In the genomic region with DNA sequence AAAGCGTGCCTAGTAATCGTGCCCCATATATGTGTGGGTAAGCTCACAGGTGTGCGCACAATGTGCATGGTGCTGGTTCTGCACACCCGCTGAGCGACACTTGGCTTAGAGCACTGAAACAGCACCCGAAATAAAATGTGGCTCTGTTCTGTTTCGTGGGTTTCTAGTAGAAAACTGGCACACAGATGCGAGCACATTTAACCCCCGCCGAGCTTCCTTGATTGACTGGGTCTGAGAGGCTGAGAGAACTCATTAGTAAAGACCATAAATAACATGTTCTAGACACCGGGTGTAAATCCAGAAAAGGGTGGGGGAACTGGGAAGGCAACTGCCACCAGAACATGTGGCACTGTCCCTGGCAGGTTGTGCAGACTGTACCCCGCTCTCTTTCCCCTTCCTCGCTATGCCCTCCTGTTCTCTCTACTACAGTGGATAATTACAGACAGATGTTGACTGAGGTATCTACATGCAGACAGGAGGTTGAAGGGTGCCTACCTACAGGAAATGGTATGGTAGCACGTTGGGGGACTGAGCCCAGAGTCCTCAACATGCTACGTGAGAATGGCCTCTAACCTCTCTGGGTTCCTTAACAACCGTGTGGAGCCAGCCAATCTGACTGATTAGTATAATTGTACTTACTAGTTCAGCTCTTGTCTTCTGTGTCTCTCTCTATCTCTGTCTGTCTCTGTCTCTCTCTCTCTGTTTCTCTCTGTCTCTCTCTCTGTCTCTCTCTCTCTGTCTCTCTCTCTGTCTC, we compare ENCODE assay signal across 12 mouse cellular contexts. TPM values are rescaled to one million over a fixed set of nuclear protein-coding genes. Genes with fewer than 3 reads are reported as not detected.
DNase-seq lines count a peak whose midpoint lies in the region; ATAC-seq lines count a peak whose summit lies in the region.
"Had no signal": no experiment of that assay in that cellular context is flagged by ENCODE, and none has a peak within 500 bp of the region (broad histone marks: within the 10 kb centered on the region; RNA-seq: fewer than 3 reads in every experiment).

No protein-coding gene starts in this region.

- no peak overlapping the region for H3K4me2 ChIP-seq in embryonic facial prominence, embryonic 11.5 days (ENCODE audit: low read depth, low read length)
- H3K4me2 ChIP-seq in neural tube, embryonic 12.5 days (replicated peaks), result no peak overlapping the region
- H3K4me2 ChIP-seq: forebrain, embryonic 12.5 days; lung, embryonic 14.5 days had no signal

- DNase-seq in embryonic facial prominence, embryonic 11.5 days (ENCODE audit: low spot score), result peak; percentile 29
- DNase-seq in embryonic facial prominence, embryonic 10.5 days (ENCODE audit: low spot score), result no peak
- DNase-seq in neural tube, embryonic 10.5 days (ENCODE audit: extremely low spot score, low spot score), result no peak
- DNase-seq in layer of hippocampus, postnatal 36 days, result peak; percentile 46 to 54
- peak; percentile 23 to 41 for DNase-seq in thymus, postnatal 36 days
- DNase-seq in adrenal gland, adult 8-10 months, result no peak
- DNase-seq in heart, postnatal 14 days, result no peak
- DNase-seq: lung, embryonic 14.5 days had no signal

- H3K9ac ChIP-seq in embryonic facial prominence, embryonic 11.5 days (replicated peaks; ENCODE audit: low read length), result no peak overlapping the region
- H3K9ac ChIP-seq in neural tube, embryonic 12.5 days, result no peak overlapping the region
- H3K9ac ChIP-seq: forebrain, embryonic 12.5 days; lung, embryonic 14.5 days had no signal

- no peaks in the 10 kb centered on the region for H3K27me3 ChIP-seq in embryonic facial prominence, embryonic 11.5 days (ENCODE audit: control insufficient read depth, insufficient read depth, low read length)
- peaks cover 13% of the 10 kb centered on the region; the same call in 1 of the 2 replicates for H3K27me3 ChIP-seq in embryonic facial prominence, embryonic 10.5 days (replicated peaks; ENCODE audit: low read depth, poor library complexity, severe bottlenecking)
- no peaks in the 10 kb centered on the region for H3K27me3 ChIP-seq in neural tube, embryonic 12.5 days (replicated peaks)
- H3K27me3 ChIP-seq: forebrain, embryonic 12.5 days had no signal

- H3K4me1 ChIP-seq in embryonic facial prominence, embryonic 11.5 days (ENCODE audit: control insufficient read depth, insufficient read depth, low read length), result no peaks in the 10 kb centered on the region
- H3K4me1 ChIP-seq in embryonic facial prominence, embryonic 10.5 days, result peaks cover 53% of the 10 kb centered on the region
- H3K4me1 ChIP-seq in neural tube, embryonic 12.5 days, result no peaks in the 10 kb centered on the region; the same call in 1 of the 2 replicates
- H3K4me1 ChIP-seq: forebrain, embryonic 12.5 days had no signal

- no peak for ATAC-seq in embryonic facial prominence, embryonic 11.5 days (replicated peaks; ENCODE audit: insufficient number of reproducible peaks, low FRiP score, low TSS enrichment, low read depth)
- peak; percentile 44 for ATAC-seq in neural tube, embryonic 12.5 days (ENCODE audit: low FRiP score, low read depth)

- no peaks in the 10 kb centered on the region for H3K36me3 ChIP-seq in embryonic facial prominence, embryonic 11.5 days (replicated peaks; ENCODE audit: control insufficient read depth, insufficient read depth, low read depth, low read length)
- no peaks in the 10 kb centered on the region for H3K36me3 ChIP-seq in embryonic facial prominence, embryonic 10.5 days (replicated peaks)
- H3K36me3 ChIP-seq in neural tube, embryonic 12.5 days, result no peaks in the 10 kb centered on the region
- H3K36me3 ChIP-seq: forebrain, embryonic 12.5 days had no signal

- no peak overlapping the region for H3K27ac ChIP-seq in embryonic facial prominence, embryonic 11.5 days (replicated peaks; ENCODE audit: low read depth, low read length)
- H3K27ac ChIP-seq in embryonic facial prominence, embryonic 10.5 days (replicated peaks), result no peak overlapping the region
- no peak overlapping the region for H3K27ac ChIP-seq in neural tube, embryonic 12.5 days
- H3K27ac ChIP-seq: forebrain, embryonic 12.5 days; kidney, postnatal 0 days had no signal

- no peak overlapping the region for H3K4me3 ChIP-seq in embryonic facial prominence, embryonic 11.5 days (ENCODE audit: low read depth, low read length)
- H3K4me3 ChIP-seq in embryonic facial prominence, embryonic 10.5 days, result no peak overlapping the region
- H3K4me3 ChIP-seq in neural tube, embryonic 12.5 days, result no peak overlapping the region
- H3K4me3 ChIP-seq: forebrain, embryonic 12.5 days had no signal

- 53% methylated on average over 16 of the region's 16 CpGs for WGBS in embryonic facial prominence, embryonic 11.5 days
- WGBS in embryonic facial prominence, embryonic 10.5 days, result 64% methylated on average over 16 of the region's 16 CpGs
- 57% methylated on average over 16 of the region's 16 CpGs for WGBS in neural tube, embryonic 12.5 days

- intact Hi-C loops in heart, postnatal 14 days (cut with DNase I), result no loop called here

- H3K9me3 ChIP-seq in embryonic facial prominence, embryonic 11.5 days (replicated peaks; ENCODE audit: control insufficient read depth, low read length), result no peaks in the 10 kb centered on the region
- no peaks in the 10 kb centered on the region for H3K9me3 ChIP-seq in embryonic facial prominence, embryonic 10.5 days
- no peaks in the 10 kb centered on the region for H3K9me3 ChIP-seq in neural tube, embryonic 12.5 days
- H3K9me3 ChIP-seq: forebrain, embryonic 12.5 days had no signal

RNA-seq across cellular contexts. Expression of a gene that starts 3.4 kb away (rescaled TPM):
- polyA plus RNA-seq in embryonic facial prominence, embryonic 11.5 days (2014; fragmentation: Nextera tagmentation; extraction: Ambion mirVana), result not detected in 2 replicates
- not detected in 2 replicates for polyA plus RNA-seq in embryonic facial prominence, embryonic 10.5 days (2016; fragmentation: Nextera tagmentation; extraction: Ambion mirVana)
- not detected in 2 replicates for polyA plus RNA-seq in neural tube, embryonic 12.5 days (2016; fragmentation: Nextera tagmentation; extraction: Ambion mirVana)
- total RNA-seq in layer of hippocampus, postnatal 36 days (2021), result not detected
- total RNA-seq in adrenal gland, adult 8-10 months (2022), result under 1 TPM in 1 of 4 experiments, not detected in 3; 0.13 TPM
- total RNA-seq in heart, postnatal 14 days (2021), result 1 to 10 TPM; 3.6 to 4.1 TPM
- polyA plus RNA-seq: forebrain, embryonic 12.5 days; kidney, postnatal 0 days; lung, embryonic 14.5 days; spleen, adult 2 months had no signal

RNA-seq across cellular contexts. Expression of a gene that starts 4.5 kb away (rescaled TPM):
- polyA plus RNA-seq in embryonic facial prominence, embryonic 11.5 days (2014; fragmentation: Nextera tagmentation; extraction: Ambion mirVana), result 0.18 and 0.42 TPM in 2 replicates
- polyA plus RNA-seq in embryonic facial prominence, embryonic 10.5 days (2016; fragmentation: Nextera tagmentation; extraction: Ambion mirVana), result 0.44 and 0.72 TPM in 2 replicates
- 0.32 and 0.34 TPM in 2 replicates for polyA plus RNA-seq in neural tube, embryonic 12.5 days (2016; fragmentation: Nextera tagmentation; extraction: Ambion mirVana)
- total RNA-seq in layer of hippocampus, postnatal 36 days (2021), result 10 to 100 TPM; 52.1 to 63.5 TPM
- total RNA-seq in adrenal gland, adult 8-10 months (2022), result under 1 TPM in 1 of 4 experiments, not detected in 3; 0.24 TPM
- total RNA-seq in heart, postnatal 14 days (2021), result 1 to 10 TPM in 1 of 2 experiments, under 1 TPM in 1; 0.48 to 1.1 TPM
- polyA plus RNA-seq: spleen, adult 2 months had no signal

RNA-seq across cellular contexts. Expression of a gene that starts 37.6 kb away (rescaled TPM):
- polyA plus RNA-seq in embryonic facial prominence, embryonic 11.5 days (2014; fragmentation: Nextera tagmentation; extraction: Ambion mirVana), result 1.6 and 2.3 TPM in 2 replicates
- polyA plus RNA-seq in embryonic facial prominence, embryonic 10.5 days (2016; fragmentation: Nextera tagmentation; extraction: Ambion mirVana), result 2.4 and 3.4 TPM in 2 replicates
- polyA plus RNA-seq in neural tube, embryonic 12.5 days (2016; fragmentation: Nextera tagmentation; extraction: Ambion mirVana), result 1.1 and 2.6 TPM in 2 replicates
- 1 to 10 TPM; 3.2 to 3.3 TPM for total RNA-seq in layer of hippocampus, postnatal 36 days (2021)
- 1 to 10 TPM; 3.0 to 4.1 (median 3.5) TPM for total RNA-seq in adrenal gland, adult 8-10 months (2022)
- 1 to 10 TPM; 1.1 to 1.2 TPM for total RNA-seq in heart, postnatal 14 days (2021)

RNA-seq across cellular contexts. Expression of a gene that starts 43.0 kb away (rescaled TPM):
- 644 and 679 TPM in 2 replicates for polyA plus RNA-seq in embryonic facial prominence, embryonic 11.5 days (2014; fragmentation: Nextera tagmentation; extraction: Ambion mirVana)
- 548 and 551 TPM in 2 replicates for polyA plus RNA-seq in embryonic facial prominence, embryonic 10.5 days (2016; fragmentation: Nextera tagmentation; extraction: Ambion mirVana)
- 477 and 481 TPM in 2 replicates for polyA plus RNA-seq in neural tube, embryonic 12.5 days (2016; fragmentation: Nextera tagmentation; extraction: Ambion mirVana)
- total RNA-seq in layer of hippocampus, postnatal 36 days (2021), result 100 to 1,000 TPM; 218 to 221 TPM
- 100 to 1,000 TPM; 172 to 223 (median 192) TPM for total RNA-seq in adrenal gland, adult 8-10 months (2022)
- 100 to 1,000 TPM; 171 to 198 TPM for total RNA-seq in heart, postnatal 14 days (2021)

RNA-seq across cellular contexts. Expression of a gene that starts 43.7 kb away (rescaled TPM):
- polyA plus RNA-seq in embryonic facial prominence, embryonic 11.5 days (2014; fragmentation: Nextera tagmentation; extraction: Ambion mirVana), result 172 and 188 TPM in 2 replicates
- polyA plus RNA-seq in embryonic facial prominence, embryonic 10.5 days (2016; fragmentation: Nextera tagmentation; extraction: Ambion mirVana), result 198 and 200 TPM in 2 replicates
- 140 and 146 TPM in 2 replicates for polyA plus RNA-seq in neural tube, embryonic 12.5 days (2016; fragmentation: Nextera tagmentation; extraction: Ambion mirVana)
- total RNA-seq in layer of hippocampus, postnatal 36 days (2021), result 10 to 100 TPM; 61.5 to 64.5 TPM
- total RNA-seq in adrenal gland, adult 8-10 months (2022), result 10 to 100 TPM; 58.6 to 69.0 (median 62.7) TPM
- total RNA-seq in heart, postnatal 14 days (2021), result 100 to 1,000 TPM; 145 to 161 TPM

Comparison
In these comparisons a context has a peak if more than half of its experiments do, and no peak if none do; other contexts are left out.
1. DNase-seq: peak in embryonic facial prominence, embryonic 11.5 days (single experiment), layer of hippocampus, postnatal 36 days (2 of 2) and thymus, postnatal 36 days (2 of 2); none in embryonic facial prominence, embryonic 10.5 days (single experiment), neural tube, embryonic 10.5 days (single experiment), adrenal gland, adult 8-10 months (single experiment) and heart, postnatal 14 days (0 of 2).
2. RNA of a gene that starts 3.4 kb away (total RNA-seq): 3.6 to 4.1 TPM in heart, postnatal 14 days; not detected in layer of hippocampus, postnatal 36 days and 0.13 TPM in adrenal gland, adult 8-10 months; every median in the first group is over 4 times any median in the second.
3. RNA of a gene that starts 4.5 kb away (total RNA-seq): 52.1 to 63.5 TPM in layer of hippocampus, postnatal 36 days; 0.48 to 1.1 TPM in heart, postnatal 14 days and 0.24 TPM in adrenal gland, adult 8-10 months; every median in the first group is over 10 times any median in the second.